Mouse (Mus musculus) cerebellum, adult 2 months (tissue): ENCODE results near the gene 2310057M21Rik.

Source experiments
- CTCF ChIP-seq: fragments of 200-500 bp; IDR thresholded peaks from 2 replicates; pipeline ENCODE4 v1.5.1; 2011; ENCODE audit warnings: low read depth, mild to moderate bottlenecking, control low read depth, low read length, moderate library complexity, borderline replicate concordance; ENCODE audit not compliant: insufficient read depth
- POLR2A ChIP-seq: fragments of 200-500 bp; IDR thresholded peaks from 2 replicates; pipeline ENCODE4 v1.6.1; 2011; ENCODE audit warnings: low read length, control low read depth, borderline replicate concordance; ENCODE audit not compliant: insufficient read depth

GRCm38 (mm10) chr7:131322192-131322591 lies 40.4 kb downstream of the 2310057M21Rik start, which contains the start of gene Cuzd1:
- TF ChIP-seq CTCF = no peak
- TF ChIP-seq POLR2A = no peak
